Mouse (Mus musculus): ENCODE measurements around the gene Prss53.

The Prss53 gene

DNA sequence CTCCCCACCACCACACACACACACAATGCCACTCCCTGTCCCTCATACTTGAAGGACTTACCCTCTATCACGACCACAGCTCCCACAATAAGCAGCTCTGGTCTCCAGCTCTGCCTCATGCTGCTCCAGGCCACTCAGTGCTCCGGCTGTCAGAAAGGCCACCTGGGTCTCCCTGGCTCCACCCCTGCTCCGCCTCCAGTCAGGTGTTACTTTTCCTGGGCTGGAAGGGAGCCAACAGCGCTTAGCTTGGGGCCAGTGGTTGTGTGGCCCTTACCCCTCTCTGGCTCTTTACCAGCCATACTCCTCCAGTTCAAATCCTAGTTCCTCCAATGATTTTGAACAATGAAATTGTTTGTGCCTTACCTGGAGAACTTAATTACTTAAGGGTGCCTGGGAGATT is at the start of gene Prss53:
Prss53 (minus strand) TSS at position 173 of the 400 bp plus-strand sequence.
- peak; percentile 84 to 92 for DNase-seq

DNA sequence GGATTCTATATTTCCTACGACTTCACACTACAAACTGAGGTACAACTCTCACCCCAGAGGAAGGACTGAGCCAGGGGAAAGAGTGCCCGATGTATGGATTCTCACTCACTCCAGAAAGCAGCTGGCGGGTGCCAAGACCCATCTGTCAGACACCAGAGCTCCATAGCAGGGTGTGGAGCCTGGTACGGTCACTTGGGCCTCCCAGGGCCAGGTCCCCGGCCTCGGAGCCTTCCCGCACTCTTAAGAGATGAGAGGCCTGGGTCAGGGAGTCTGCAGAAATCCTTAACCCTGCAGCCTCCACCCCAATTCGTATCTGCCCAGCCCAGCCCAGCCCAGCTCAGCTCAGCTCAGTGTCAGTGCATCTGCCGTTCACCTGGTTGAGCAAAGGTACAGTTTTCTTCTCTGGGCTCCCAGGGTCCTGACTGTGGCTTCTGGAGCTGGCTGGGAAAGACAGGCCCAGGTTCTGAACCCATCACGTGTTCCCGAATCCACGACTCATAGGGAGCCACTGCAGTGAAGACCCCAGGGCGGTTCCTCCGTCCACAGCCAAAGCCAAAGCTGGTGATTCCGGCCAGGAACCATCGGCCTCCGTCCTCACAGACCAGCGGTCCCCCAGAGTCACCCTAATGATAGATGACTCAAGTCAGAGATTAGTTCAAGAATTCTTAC is 45.6 kb upstream of the Prss53 start:
- peak in 1 of 2 experiments; percentile 40 for DNase-seq

DNA sequence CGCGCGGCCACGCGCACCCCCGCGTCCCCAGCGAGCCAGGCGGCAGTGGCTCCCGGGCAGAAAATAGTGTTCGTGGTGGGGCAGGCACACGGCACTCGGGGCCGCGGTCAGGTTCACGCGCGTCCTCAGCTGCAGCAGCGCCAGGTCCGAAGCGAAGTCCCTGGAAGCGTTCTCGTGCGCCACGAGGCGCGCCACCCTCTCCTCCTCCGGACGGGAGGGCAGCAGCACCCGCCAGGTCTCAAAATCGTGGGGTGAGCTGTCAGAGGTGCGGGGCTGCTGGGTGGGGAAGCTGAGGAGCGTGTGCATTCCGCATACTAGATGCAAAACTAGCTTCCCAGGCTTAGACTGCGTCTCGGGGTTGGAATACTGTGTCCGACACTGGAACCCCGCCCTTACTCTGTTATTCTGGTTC is 45.0 kb upstream of the Prss53 start:
- DNase-seq, result no peak

DNA sequence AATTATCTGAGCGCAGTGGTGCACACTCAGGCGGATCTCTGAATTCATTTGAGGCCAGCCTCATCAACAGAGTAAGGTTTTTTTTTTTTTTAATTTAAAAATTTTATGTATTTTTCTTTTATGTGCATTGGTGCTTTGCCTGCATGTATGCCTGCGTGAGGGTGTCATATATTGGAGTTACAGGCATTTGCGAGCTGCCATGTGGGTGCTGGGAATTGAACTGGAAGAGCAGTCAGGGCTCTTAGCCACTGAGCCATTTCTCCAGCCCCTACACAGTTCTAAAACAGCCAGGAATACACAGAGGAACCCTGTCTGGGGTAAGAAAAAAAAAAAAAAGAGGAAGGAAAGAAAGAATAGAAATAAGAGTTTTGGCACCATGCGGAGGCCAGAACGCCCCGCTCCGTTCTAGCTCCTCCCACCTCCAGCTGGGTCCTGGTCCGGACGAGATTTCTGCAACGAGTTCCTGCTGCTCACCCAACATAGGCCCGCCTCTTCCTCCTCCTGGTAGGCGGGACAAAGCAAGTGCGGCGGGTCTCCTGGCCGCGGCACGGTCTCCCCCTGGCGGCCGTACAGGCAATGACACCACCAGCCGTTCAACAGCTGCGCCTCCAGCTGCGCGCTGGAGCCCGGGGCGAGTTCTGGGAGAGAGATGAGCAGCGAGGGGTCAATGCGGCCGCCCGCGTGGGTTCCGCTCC is 44.4 kb upstream of the Prss53 start:
- peak; percentile 95 to 97 for DNase-seq

DNA sequence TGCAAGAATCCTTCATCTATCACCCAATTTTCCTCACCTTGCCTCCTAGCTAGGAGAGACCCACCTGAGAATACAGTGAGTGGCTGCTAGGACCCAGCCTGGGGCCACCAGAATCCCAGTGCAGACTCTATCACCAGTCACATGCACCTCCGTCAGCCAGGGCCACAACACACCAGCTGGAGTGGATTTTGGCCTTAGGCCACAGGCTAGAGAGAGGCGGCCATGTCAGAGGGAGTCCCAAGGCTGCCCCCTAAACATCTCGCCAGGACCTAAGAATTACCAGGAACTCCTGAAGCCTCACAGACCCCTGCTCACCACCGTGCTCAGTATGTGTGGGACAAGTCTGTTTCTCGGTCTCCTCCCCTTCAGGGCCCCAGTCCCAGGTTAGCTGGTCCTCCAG is 43.3 kb upstream of the Prss53 start:
- DNase-seq, result peak in 1 of 2 experiments; percentile 45

DNA sequence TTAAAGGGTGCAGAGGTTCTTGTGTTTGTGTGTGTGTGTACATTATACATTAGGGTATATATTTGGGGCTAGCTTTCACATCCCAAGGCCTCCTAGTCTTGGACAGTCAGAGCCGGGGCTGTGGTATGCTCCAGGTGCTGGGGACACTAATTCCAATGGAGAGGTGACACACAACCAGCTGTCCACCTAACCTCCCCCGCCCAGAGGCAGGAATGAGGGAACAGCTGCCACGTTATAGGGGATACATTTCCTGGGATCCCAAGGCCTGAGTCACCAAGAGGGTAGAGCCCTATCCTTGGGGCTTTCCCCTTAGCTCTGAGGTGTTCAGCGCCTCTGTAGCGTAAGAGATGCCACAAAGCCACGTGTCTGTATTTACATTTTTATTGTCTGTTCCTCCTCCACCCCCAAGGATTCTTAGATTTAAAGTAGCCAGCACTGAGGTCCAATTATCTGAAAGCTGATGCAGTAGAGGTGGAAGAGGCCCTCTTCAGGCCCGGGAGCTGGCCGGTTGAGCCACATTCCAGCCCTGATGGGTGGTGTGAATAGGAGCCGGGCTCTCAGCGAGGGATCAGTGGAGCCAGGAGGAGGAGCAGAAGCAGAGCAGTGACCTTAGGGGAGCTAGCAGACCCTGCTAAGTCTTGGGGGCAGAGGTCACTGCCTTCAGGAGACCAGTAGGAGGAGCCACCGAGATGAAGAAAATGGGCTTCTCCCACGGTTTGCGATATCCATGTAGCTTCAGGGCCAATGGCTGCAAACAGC is 41.7 kb upstream of the Prss53 start:
- peak; percentile 62 to 79 for DNase-seq

DNA sequence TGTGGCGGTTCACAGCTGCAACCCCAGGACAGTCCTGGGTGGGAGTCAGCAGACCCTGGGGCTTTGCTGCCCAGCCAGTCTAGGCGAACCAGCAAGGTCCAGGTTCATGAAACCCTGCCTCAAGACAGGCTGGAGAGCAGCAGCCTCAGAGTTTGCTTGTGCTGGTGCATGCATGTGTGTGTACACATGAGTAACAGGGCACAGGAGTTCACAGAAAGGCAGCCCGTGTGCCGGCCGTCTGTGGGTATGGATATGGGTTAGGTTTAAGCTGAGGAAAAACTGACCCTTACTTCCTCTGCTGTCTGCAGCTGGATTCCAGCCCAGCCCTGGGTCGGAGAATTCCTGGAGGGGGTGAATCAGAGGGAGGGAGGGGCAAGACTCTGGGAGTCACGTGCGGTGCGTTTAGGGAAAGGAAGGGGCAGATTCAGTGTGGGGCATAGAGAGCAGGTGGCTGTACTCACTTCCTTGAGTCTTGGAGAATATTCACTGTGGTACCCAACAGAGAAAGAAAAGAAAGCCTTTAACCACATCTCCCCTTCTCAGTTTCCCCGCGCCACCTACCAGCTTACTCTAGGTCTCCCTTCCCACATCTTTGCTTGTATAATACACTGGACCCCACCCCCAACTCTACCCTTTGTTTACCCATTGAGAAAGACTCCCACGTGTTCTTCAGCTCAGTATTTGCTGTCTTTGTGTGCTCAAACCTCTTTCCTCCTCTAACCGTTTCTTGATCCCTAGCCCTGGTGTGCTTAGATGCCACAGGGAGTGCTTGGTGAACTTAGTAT is 40.8 kb upstream of the Prss53 start:
- DNase-seq, result peak; percentile 84 to 89

DNA sequence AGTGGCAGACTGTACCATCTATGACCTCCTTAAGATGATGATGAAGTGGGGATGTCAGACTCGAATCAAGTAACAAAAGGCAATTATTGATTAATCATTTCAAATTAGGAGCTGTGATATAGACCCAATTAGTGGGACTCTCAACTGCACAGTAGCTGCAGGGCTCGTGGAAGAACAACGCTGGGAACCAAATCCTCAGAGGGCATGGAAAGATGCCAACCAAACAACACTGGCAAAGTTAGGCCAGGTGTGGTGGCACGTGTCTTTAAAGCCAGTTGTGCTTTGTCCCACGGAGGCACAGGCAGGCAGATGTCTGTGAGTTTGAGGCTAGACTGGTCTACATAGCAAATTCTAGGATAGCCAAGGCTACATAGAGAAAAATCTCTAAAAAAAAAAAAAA is 39.9 kb upstream of the Prss53 start:
- DNase-seq, result peak in 1 of 2 experiments; percentile 34

DNA sequence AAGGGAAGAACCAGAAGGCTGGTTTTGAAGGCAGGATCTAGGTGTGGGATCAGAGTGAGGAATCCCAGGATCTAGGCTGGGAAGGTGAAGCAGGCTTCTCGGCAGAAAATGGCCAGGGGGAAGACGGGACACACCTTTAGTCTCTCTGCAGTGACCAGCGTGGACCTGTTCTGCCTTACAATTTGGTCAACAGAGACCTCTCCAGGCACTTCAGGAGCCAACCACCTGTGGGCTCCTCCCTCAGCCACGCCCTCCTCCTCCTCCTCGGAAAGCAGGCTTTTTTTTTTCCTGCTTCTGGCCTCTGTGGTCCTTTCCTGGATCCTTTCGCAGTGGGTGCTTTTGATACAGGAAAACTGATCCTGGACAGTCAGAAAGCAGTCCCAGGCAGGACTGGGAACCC is 39.2 kb upstream of the Prss53 start, which contains the start of gene Prss8:
Prss8 (minus strand) TSS at position 182 of the 400 bp plus-strand sequence.
- DNase-seq, result peak; percentile 94 to 96

DNA sequence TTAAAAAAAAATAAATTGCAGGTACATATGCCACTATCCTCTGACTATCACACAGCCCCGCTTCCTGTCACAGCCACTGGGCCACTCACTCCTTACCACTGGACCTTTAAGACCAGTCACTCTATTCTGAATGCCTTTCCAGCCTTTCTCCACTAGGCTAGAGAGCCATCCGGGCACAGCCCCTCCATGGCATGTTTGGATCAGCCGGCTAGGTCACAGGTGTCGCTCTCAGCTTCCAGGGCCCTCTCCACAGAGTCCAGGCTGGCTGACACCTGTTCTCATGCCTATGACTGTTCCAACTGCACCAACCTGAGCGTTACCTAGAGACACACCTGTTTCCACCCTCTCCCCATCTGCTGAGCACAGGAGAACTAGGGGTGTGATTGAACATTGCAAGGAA is 37.8 kb upstream of the Prss53 start:
- DNase-seq, result peak; percentile 52 to 81

DNA sequence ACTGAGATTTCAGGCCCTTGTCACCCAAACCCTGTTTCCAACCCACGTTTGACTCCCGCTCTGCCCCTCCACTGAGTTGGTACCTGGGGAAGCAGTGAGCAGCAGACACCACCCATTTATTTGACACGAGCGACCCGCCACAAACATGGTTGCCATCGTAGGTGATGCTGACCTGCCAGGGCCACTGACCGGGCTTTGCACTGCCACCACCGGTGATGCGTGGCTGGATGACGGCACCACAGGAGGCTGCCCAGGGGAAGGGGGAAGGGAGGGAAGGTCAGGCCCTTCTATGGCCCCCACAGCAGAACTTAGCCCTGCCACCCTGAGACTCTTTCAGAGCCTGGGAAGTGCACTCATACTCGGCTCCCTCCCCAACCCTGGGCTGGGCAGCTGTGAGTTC is 37.0 kb upstream of the Prss53 start:
- peak; percentile 44 to 75 for DNase-seq

DNA sequence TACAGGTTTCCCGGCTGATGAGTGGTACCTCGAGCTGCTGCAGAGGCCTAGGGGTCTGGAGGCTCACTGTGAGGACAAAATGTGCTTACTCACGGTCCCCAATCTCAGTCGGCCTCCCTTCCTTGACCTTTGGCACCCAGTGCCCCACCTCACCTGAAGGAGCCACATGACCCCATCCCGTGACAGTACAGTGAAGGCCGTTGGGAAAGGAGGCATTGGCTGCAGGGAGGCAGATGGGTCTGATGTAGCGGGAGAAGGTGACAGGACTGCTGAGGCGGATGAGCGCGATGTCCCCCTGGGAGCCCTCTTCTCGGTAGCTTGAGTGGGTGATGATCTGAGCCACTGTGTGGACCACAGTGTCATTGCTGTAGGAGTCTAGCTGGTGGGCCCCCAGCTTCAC is 36.1 kb upstream of the Prss53 start:
- peak; percentile 84 to 93 for DNase-seq

DNA sequence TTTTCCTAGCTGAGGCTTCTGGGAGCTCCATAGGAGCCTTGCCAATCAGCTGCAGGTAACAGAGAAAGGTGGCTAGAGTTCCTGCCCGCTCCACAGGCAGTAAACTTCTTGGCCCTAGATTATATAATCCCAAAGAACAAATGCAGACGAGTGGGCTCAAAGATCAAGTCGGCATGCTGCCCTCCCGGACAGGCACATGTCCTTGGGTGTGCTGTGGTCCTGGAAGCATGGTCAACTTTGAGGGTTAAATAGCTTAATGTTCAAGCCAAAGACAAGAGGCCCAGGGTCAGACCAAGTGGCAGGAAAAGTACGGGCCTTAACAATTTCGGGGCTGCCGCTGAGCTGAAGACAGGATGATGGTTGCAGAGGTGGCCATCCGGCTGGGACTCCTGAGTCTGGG is 35.3 kb upstream of the Prss53 start:
- DNase-seq, result peak; percentile 77 to 92

DNA sequence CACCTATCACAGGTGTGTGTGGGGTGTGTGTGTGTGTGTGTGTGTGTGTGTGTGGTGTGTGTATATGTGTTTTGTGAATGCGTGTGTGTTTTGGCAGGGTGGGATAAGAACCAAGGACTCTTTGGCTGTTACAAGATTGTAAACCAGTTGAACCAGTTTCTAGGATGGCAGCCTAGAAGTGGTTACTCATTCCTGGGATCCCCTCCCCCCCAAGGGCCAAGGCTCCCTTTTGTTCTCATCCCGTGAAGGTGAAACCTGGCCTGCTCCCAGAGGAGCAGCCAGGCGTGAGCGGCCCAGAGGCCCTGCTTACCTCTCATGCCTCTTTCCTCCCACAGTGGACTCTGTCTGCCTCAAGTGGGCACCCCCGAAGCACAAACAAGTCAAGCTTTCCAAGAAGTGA is 34.5 kb upstream of the Prss53 start:
- DNase-seq, result peak; percentile 92 to 96

DNA sequence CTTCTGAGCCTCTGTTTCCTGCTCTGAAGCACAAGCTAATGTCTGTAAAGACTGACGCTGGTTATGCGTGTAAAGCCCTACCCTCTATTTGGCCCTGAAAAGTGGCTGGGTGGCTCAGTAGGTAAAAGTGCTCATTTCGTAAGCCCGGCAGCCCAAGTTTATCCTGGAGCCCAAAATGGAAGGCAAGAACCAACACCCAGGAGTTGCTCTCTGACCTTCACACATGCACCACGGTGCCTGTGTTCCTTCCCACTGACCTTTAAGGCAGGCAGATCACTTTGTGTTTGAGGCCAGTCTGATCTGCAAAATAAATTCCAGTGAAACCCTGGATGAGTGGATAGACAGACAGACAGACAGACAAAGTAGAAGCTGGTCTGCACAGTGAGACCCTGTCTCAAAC is 32.9 kb upstream of the Prss53 start:
- DNase-seq, result peak; percentile 14 to 57

DNA sequence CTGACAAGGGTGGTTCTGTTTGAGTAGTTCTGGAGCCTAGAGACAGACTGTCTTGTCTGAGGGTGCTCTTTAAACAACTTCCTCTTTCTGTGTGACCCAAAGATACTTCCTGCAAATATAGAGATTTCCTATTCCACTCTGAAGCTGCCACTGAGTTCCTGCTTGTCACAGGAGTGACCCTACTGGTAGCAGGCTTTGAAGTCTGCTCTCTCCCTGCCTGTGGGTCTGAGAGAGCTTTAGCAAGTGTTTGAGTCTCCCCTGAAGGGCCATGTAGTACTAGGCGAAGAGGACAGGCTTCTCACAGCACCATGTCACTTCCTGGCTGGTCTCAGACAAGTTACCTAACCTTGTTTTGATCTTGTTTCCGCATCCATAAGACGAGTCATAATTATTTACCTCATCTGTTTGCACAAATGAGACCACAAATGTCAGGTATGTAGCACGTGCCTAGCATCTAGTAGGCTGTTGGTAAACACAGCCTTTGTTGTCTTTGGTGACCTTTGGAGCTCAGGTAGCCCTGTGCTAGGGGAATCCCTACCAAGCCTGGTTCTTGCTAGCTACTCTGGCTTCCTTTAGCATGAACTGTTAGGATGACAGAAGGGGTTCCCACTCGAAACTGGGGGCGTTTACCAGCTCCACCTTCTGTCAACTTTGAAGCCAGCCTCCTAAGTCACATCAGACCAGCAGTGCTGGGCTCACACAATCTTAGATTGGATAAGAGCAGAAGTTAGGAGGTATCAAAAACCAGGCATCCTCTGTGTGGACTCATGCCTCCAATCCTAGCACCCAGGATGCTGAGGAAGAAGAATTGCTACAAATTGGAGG is 31.9 kb upstream of the Prss53 start:
- no peak for DNase-seq

DNA sequence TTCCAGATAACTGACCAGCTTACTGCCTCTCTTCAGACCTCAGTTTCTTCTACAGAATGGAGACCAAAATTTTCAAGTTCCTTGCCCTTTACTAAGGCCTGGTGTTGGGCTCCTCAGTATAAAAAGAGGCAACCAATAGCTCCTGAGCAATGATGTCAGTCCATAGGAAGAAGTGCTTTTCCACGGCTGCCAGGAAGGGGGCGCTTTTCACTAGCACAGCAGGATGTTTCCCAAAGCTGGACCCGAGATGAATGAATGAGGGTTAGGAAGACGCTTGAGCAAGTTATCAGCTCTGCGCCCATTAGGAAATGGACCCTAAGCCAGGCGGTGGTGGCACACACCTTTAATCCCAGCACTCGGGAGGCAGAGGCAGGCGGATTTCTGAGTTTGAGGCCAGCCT is 30.7 kb upstream of the Prss53 start:
- peak; percentile 66 to 73 for DNase-seq

DNA sequence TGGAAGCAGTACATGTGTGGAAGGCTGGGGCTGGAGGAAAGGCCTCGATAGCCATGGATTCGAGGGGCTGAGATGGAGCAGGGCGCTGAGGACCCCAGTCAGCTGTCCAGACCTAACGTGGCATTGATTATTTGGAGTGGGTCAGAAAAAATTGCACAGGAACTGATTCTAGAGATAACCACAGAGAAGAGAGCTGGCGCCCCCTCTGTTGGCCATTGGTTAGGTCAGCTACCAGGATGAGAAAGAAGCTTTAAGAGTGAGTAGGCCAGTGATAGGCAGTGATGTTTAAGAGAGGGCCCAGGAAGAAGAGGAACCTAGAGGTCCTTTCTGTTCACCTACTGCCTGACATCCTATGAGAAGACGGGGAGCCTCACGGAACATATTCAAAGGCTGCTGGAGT is 28.5 kb upstream of the Prss53 start:
- DNase-seq, result peak; percentile 56 to 64

DNA sequence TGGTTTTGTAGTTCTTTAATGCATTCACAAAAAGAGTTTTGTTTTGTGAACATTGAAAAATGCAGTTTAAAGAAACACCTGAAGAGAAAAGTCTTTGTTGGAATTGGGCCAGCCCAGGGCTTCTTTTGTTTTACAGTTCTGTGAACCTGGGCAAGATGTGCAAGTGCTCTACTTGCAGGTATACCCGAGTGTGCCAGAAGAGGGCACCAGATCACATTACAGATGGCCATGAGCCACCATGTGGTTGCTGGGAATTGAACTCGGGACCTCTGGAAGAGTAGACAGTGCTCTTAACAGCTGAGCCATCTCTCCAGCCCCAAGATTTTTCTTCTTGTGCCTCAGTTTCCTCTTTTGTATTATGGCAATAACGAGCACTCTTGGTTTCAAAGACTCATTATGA is 27.4 kb upstream of the Prss53 start:
- peak; percentile 78 to 86 for DNase-seq

DNA sequence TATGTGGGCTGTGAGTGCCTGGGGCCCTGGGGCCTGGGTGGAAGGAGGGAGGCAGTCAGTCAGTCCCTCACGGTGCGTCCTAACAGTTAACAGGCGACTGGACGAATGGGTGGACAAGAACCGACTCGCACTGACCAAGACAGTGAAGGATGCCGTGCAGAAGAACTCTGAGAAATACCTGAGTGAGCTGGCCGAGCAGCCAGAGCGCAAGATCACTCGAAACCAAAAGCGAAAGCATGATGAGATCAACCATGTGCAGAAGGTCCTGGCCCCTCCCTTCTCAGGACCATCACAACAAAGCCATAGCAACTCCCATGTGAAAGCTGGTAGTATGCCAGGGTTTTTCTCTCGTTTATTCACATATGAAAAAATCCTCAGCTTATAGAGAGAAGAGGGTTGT is 24.5 kb upstream of the Prss53 start:
- no peak for DNase-seq

DNA sequence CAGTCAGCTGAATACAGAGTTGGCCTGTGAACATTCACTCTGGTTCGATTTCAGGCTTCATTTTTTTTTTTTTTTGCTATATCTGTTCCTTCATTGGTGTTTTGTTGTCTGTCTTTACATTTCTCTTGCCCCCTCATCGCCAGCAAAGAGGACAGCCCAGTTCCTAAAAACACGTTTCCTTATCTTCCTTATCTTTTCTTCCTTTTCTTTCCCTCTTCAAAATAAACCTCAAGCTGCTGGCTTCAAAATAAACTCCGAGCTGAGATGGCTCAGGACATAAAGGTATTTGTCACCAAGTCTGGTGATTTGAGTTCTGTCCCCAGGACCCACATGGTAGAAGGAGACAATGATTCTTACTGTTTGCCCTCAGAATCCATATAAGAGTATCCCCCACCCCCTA is 22.2 kb upstream of the Prss53 start:
- no peak for DNase-seq

All from kidney, postnatal 25 days (tissue).